Mouse (Mus musculus) neural tube, embryonic 14.5 days (tissue): ENCODE results near the gene Ifit1bl1. TPM values are rescaled to one million over a fixed set of nuclear protein-coding genes. Genes with fewer than 3 reads are reported as not detected.
A peak's percentile ranks its signal among the peaks of the same experiment; 100 is the strongest.
"Not testable (repeated sequence)": the region's sequence is repeated elsewhere in the genome, so short reads cannot be mapped to it uniquely, and the experiment has no call there.

ENCODE experiments used
- ATAC-seq: fragments of 200-750 bp; cut with Nextera tagmentation; 2 replicates; pipeline ENCODE4 v1.8.0; 2017; ENCODE audit warnings: low read depth, mild to moderate bottlenecking, moderate TSS enrichment, moderate library complexity
- H3K27ac ChIP-seq: fragments of 300-500 bp; sonication (generic); 2 replicates; pipeline ENCODE4 v1.5.1; 2014; ENCODE audit warnings: low read depth, mild to moderate bottlenecking, control low read depth, low read length, moderate library complexity, mixed read lengths
- H3K27me3 ChIP-seq: fragments of 300-500 bp; sonication (generic); 2 replicates; pipeline ENCODE4 v1.6.1; 2014; ENCODE audit warnings: low read length; ENCODE audit not compliant: control insufficient read depth, insufficient read depth
- H3K36me3 ChIP-seq: fragments of 300-500 bp; sonication (generic); 2 replicates; pipeline ENCODE4 v1.6.1; 2014; ENCODE audit warnings: low read length, mixed read lengths; ENCODE audit not compliant: control insufficient read depth, insufficient read depth
- H3K4me1 ChIP-seq: fragments of 300-500 bp; sonication (generic); 2 replicates; pipeline ENCODE4 v1.6.1; 2014; ENCODE audit warnings: low read length; ENCODE audit not compliant: control insufficient read depth, insufficient read depth
- H3K4me2 ChIP-seq: fragments of 300-500 bp; sonication (generic); 2 replicates; pipeline ENCODE4 v1.6.1; 2014; ENCODE audit warnings: mild to moderate bottlenecking, low read depth, low read length, control low read depth
- H3K4me3 ChIP-seq: fragments of 300-500 bp; sonication (generic); 2 replicates; pipeline ENCODE4 v1.5.1; 2014; ENCODE audit warnings: low read depth, low read length, control low read depth, mixed read lengths
- H3K9ac ChIP-seq: fragments of 300-500 bp; sonication (generic); replicated peaks from 2 replicates; pipeline ENCODE4 v1.6.1; 2014; ENCODE audit warnings: low read depth, mild to moderate bottlenecking, control low read depth, low read length, mixed read lengths
- H3K9me3 ChIP-seq: fragments of 300-500 bp; sonication (generic); 2 replicates; pipeline ENCODE4 v1.6.1; 2016; ENCODE audit warnings: low read length; ENCODE audit not compliant: control insufficient read depth
- WGBS: fragments of 180-500 bp; shearing (Covaris S2); extraction: QIAGEN DNeasy Blood & Tissue Kit; methylation state at CpG from one replicate; pipeline ENCODE4 v1.1.7; 2014; 5-methylcytosine and 5-hydroxymethylcytosine counted together
- polyA plus RNA-seq: library from polyadenylated mRNA; unstranded; fragments of >200 nt; fragmentation: Nextera tagmentation; extraction: Ambion mirVana; gene quantifications from 2 replicates; pipeline ENCODE4 v1.2.1, GENCODE M21; 2014

Gene Ifit1bl1
- polyA plus RNA-seq, 1 experiment from 2014 or later, result 1.5 TPM

DNA sequence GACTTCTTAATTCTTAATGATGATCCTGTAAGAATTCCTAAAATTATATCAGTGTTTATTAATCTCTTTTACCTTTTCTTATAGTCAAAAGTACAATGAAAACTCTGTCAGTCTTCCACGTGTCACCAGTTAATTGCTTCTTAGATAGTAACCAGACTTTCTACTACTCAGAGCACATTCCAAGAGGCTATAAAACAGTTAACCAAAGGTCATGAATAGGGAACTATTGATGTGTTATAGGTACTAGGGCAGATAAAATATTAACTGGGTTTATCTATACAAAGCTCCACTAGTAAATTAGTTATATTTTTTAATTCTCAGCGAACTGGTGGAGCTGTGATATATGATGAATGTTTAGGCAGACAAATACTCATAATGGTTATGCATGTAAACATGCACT lies 25.7 kb upstream of the Ifit1bl1 start:
- ATAC-seq, result no peak
- 55% methylated on average over 2 of the region's 2 CpGs for WGBS

DNA sequence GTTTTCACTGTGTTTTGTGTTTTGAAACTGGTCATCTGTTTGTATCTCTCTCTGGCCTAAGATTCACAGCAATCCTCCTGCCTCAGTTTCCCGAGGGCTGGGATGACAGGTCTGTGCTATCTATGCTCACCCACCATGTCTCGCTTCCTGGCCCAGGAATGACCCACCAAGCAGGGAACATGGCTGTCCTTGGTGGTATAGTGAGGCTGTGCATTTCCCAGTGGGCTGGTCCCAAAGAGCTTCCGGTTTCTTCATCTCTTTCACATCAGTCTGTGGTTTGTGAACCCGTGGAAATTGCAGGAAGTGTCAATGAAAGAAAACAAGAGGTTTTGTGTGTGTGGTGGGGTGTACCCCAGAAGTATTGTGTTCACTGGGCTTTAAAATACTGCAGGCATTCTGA lies 22.9 kb upstream of the Ifit1bl1 start:
- Histone ChIP-seq H3K4me3 (no peak overlapping the region), H3K36me3 (no peaks in the 10 kb centered on the region), H3K9me3 (no peaks in the 10 kb centered on the region), H3K27ac (no peak overlapping the region), H3K9ac (no peak overlapping the region), H3K27me3 (no peaks in the 10 kb centered on the region), H3K4me2 (no peak overlapping the region), H3K4me1 (no peaks in the 10 kb centered on the region)
- 87% methylated on average over 4 of the region's 4 CpGs for WGBS
- ATAC-seq, result no peak

More for the DNA sequence above, 25.7 kb upstream of the Ifit1bl1 start:
- Histone ChIP-seq H3K9ac (no peak overlapping the region), H3K27me3 (no peaks in the 10 kb centered on the region), H3K4me2 (no peak overlapping the region), H3K9me3 (no peaks in the 10 kb centered on the region), H3K27ac (no peak overlapping the region), H3K36me3 (no peaks in the 10 kb centered on the region), H3K4me1 (no peaks in the 10 kb centered on the region), H3K4me3 (no peak overlapping the region)

DNA sequence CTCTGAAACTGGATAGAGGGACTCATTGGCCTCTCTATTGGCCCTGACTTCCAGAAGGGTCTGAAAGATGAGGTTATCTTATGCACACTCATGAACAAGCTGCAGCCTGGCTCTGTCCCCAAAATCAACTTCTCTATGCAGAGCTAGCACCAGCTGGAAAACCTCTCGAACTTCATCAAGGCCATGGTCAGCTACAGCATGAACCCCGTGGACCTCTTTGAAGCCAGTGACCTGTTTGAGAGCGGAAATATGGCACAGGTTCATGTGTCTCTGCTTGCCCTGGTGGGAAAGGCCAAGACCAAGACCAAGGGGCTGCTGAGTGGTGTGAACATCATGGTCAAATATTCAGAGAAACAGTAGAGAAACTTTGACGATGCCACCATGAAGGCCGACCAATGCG lies 22.0 kb upstream of the Ifit1bl1 start:
- Histone ChIP-seq H3K9me3 (no peaks in the 10 kb centered on the region), H3K36me3 (no peaks in the 10 kb centered on the region), H3K4me1 (no peaks in the 10 kb centered on the region), H3K4me3 (no peak overlapping the region), H3K9ac (no peak overlapping the region), H3K27me3 (no peaks in the 10 kb centered on the region), H3K4me2 (no peak overlapping the region), H3K27ac (no peak overlapping the region)
- no peak for ATAC-seq
- WGBS, result 95% methylated on average over 6 of the region's 6 CpGs

DNA sequence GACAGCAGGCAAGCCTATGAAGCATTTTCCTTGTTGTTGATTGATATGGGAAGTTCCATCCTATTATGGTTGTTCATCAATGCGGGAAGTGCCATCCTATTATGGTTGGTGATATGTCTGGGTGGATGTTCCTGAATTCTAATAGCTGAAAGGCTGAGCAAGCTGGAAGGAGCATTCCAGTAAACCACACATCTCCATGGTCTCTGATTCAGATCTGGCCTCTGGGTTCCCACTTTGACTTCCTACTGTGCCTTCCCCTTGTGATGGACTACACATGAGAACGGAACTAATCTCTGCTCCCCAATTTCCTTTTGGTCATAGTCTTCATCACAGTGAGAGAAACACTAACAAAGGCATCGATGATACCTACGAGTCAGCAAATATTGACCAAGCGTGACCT lies 19.1 kb upstream of the Ifit1bl1 start:
- no peak overlapping the region for H3K4me3 ChIP-seq
- no peak overlapping the region for H3K9ac ChIP-seq
- ATAC-seq, result no peak
- WGBS, result 94% methylated on average over 5 of the region's 5 CpGs
- H3K4me1 ChIP-seq, result no peaks in the 10 kb centered on the region
- no peaks in the 10 kb centered on the region for H3K9me3 ChIP-seq
- H3K4me2 ChIP-seq, result no peak overlapping the region
- H3K27ac ChIP-seq, result no peak overlapping the region
- no peaks in the 10 kb centered on the region for H3K36me3 ChIP-seq
- no peaks in the 10 kb centered on the region for H3K27me3 ChIP-seq

DNA sequence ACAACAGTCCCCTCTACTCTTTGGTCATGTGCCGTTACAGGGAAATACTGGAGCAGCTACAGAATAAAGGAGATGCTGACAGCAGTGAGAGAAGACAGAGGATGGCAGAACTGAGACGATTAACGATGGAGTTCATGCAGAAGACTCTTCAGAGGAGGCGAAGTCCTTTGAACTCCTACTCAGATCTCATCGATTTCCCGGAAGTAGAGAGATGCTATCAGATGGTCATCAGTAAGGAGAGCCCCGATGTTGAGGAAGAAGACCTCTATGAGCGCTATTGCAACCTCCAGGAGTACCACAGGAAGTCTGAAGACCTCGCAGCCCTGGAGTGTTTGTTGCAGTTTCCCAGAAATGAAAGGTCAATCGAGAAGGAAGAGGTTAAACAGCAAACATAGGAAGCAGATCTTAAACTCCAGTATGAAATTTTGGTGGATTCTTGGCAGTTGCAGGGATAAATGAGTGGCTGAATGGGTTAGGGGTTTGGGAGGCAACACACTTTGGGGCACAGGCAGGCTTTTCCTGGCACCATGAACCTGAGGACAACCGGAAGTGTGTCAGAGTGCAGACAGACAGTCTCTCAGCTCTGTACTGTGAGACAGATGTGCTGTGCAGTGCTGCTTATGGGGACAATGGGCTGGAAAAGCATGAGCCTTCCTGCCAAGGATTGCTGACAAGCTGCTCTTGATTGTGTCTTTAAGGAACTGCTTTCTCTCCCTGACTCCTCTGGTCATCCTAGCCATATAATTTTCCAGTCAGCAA lies 10.7 kb upstream of the Ifit1bl1 start:
- not testable (repeated sequence) for H3K27me3 ChIP-seq, H3K4me2 ChIP-seq, H3K4me1 ChIP-seq, H3K36me3 ChIP-seq, H3K9ac ChIP-seq, H3K4me3 ChIP-seq, ATAC-seq, H3K9me3 ChIP-seq, H3K27ac ChIP-seq
- WGBS, result 90% methylated on average over 4 of the region's 11 CpGs

DNA sequence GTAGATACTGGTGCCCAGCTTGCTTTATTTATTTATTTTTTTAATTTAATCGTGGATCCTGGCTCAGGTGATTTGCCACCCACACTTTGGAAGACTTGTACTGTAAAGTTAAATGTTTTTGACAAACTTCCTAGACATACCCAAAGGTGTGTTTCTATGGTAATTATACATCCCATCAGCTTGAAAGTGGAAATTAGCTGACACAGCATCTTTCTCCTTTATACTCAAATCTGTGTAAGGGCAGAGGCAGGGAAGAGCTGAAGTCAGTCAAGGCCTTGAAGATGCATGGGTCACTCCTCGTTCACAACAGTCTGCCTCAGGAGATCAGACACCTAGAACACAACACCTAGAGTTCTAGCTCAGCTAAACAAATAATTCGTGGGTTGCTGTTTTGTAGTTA lies 8.4 kb upstream of the Ifit1bl1 start:
- not testable (repeated sequence) for H3K4me2 ChIP-seq, H3K4me3 ChIP-seq, ATAC-seq, H3K36me3 ChIP-seq, H3K9me3 ChIP-seq, H3K27ac ChIP-seq, H3K27me3 ChIP-seq, H3K4me1 ChIP-seq, H3K9ac ChIP-seq
- WGBS, result 82% methylated on average over 3 of the region's 3 CpGs

DNA sequence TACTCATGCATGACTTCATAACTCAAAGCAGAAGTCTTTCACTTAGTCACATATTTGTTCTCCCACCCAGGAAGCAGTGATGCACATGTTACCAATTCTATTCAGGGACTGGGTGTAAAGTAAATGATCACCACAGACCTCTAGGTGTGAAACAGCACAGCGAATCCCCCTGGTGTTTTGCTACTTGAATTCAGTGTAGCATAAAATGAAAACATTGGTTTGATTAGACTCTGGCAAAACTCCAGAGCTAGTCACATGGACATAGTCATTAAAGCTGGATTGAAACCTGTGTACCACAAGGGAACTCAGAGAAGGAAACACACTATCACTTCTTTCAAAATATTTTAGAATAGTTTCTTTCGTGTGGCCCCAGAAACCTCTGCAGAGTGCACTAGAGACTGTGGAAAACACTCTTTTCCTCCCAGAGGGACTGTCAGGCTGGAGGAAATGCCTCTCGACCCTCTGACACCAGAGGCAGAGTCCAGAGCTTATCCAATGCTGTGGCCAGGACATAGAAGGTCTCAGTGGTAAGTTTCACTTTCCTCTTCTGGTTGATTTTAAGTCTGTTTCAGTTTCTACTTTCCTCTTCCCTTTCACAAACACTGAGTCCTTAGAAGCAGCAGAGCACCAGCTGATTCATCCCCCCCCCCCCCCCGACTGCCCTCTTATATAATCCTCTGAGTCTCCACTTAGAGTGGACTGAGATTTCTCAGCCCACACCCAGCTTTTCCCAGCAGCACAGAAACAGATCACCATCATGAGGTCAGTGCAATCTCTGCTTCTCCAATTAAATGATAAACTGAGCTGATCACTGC lies 5.7 kb upstream of the Ifit1bl1 start, which contains the start of gene Ifit3b:
Ifit3b (plus strand) TSS at position 734 of the 815 bp plus-strand sequence.
- H3K36me3 ChIP-seq, H3K27ac ChIP-seq, H3K4me1 ChIP-seq, H3K4me2 ChIP-seq, H3K9ac ChIP-seq, H3K9me3 ChIP-seq, H3K4me3 ChIP-seq, H3K27me3 ChIP-seq: not testable (repeated sequence)
- 64% methylated on average over 4 of the region's 4 CpGs for WGBS
- ATAC-seq, result peak; percentile 75

DNA sequence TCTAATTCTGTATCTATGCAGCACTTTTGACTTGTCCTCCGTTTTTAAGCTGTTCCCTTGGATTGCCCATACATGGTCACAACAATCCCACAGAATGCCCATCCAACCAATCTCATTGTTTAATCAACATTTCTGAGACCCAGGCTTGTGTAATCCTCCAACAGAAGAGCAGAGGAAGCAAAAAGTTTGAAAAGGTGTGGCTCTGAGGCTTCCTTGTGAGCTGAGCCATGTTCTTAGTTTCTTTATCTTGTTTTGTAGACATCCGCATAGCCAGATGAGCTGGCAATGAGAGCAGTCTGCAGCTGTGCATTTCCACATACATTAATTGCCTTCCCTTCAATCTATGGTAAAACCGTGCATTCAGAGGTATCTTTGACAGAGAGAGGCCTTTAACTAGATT lies 3.7 kb upstream of the Ifit1bl1 start:
- Histone ChIP-seq H3K9me3 (no peaks in the 10 kb centered on the region), H3K36me3 (no peaks in the 10 kb centered on the region), H3K4me3 (no peak overlapping the region), H3K9ac (no peak overlapping the region), H3K4me2 (no peak overlapping the region), H3K4me1 (no peaks in the 10 kb centered on the region), H3K27me3 (no peaks in the 10 kb centered on the region), H3K27ac (no peak overlapping the region)
- 94% methylated on average over 3 of the region's 3 CpGs for WGBS
- no peak for ATAC-seq

DNA sequence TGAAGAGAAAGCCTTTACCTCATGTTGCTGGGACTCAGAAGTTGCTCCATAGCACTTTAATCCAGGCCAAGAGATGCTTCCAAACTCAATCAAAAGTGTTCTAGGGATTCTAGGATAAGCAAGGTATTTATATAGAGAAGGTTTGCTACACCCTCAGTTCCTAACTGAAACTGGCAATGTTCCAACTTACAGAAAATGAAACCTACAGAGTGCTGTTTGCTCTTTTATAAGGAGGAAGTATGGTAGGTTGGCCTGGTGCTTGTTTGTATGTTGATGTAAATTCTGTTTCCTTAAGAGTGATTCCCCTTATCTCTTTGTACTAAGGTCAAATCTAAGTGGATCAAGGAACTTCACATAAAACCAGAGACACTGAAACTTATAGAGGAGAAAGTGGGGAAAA lies 2.5 kb downstream of the Ifit1bl1 start:
- not testable (repeated sequence) for H3K4me1 ChIP-seq, H3K27ac ChIP-seq, H3K27me3 ChIP-seq, H3K4me3 ChIP-seq, H3K36me3 ChIP-seq, H3K9ac ChIP-seq, ATAC-seq, H3K9me3 ChIP-seq, H3K4me2 ChIP-seq
